Mouse (Mus musculus) thymus, postnatal 25 days (tissue): ENCODE data around the gene Ppil1.
"Not testable (repeated sequence)": the region's sequence is repeated elsewhere in the genome, so short reads cannot be mapped to it uniquely, and the experiment has no call there.

Experiments used
- DNase-seq: peaks from one replicate; pipeline ENCODE4 v3.0.0; 2022

The Ppil1 gene

DNA sequence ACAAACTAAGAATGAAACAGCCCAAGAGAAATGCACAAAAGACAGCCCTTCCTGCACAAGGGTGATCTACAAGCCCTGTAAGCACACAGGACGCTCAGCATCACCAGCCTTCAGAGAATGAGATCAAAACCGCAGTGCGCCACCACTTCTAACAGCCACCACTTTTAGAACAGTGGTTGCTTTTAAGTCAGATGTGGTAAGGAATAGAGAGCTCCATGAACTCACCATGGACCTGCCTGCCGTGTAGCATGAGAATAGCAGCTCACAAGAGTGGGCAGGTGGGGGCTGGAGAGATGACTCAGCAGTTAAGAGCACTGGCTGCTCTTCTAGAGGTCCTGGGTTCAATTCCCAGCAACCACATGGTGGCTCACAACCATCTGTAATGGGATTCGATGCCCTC, 16.4 kb upstream of the Ppil1 start:
- peak; percentile 86 for DNase-seq

- no peak for DNase-seq
Observed at GRCm38 (mm10) chr17:29273889-29274288, 9.9 kb upstream of the Ppil1 start.

GRCm38 (mm10) chr17:29273156-29273555, 9.2 kb upstream of the Ppil1 start:
- DNase-seq, result no peak

GRCm38 (mm10) chr17:29270148-29270698, 6.2 kb upstream of the Ppil1 start:
- DNase-seq, result no peak

DNA sequence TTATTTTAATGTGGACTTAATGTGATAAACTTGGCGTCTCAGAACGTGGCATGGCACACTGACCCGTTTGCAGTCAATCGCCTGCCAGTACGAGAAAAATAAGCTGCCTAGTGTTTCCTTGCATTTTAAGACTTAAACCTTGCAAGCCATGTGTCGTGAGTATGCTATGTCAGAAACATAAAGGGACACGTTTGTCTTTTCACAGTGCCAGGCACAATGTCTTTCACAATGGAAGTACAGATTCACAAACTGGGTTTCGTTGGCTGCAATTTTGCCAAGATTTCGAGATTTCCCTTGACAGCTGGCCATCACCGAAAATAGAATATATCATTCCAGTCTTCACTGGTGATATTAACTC, 5.3 kb upstream of the Ppil1 start:
- DNase-seq, result no peak

GRCm38 (mm10) chr17:29268682-29269348, 4.8 kb upstream of the Ppil1 start, which contains the start of gene BC004004:
Gene BC004004 (plus strand): TSS chr17:29268788.
- peak; percentile 94 for DNase-seq

DNA sequence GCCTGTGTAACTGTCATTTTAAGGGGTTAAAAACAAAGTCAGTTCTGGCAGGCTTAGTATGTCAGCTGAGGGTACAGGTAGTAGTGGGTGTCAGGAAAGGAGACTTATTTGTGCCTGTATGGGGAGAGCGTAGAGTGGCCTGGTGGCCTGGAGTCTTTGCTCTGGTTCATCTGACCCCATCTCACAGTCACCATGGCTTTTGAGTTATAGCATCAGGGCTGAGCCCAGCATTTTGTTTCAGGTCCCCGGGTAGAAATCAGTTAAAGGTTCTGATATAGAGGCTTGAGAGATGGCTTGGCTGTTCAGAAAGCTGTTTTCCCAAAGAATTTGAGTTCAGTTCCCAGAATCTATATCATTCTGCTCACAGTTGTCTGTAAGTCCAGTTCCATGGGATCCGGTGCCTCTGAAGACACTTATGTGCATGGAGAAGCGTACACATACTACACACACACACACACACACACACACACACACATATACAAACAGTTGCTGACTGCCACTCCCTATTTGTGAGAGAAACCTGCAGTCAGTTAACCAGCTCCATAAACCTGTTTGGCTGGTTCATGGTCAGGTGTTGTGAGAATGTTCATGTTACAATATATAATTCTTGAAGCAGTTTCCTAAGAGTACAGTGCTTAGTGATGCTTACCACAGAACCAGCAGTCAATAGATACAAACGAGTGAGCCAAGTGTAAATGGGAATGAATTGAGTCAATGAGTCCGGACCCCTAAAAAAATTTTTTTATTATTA, 4.1 kb upstream of the Ppil1 start:
- no peak for DNase-seq

DNA sequence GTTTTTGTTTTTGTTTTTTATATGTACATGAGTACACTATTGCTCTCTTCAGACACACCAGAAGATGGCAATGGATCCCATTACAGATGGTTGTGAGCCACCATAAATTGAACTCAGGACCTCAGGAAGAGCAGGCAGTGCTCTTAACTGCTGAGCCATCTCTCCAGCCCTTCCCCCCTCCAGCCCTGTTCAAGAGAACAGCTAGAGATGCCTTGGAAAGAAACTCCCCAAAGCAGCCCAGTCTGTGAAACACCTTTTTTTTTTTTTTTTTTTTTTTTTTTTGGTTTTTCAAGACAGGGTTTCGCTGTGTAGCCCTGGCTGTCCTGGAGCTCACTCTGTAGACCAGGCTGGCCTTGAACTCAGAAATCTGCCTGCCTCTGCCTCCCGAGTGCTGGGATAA, 3.1 kb upstream of the Ppil1 start:
- not testable (repeated sequence) for DNase-seq

GRCm38 (mm10) chr17:29264760-29265159, 774 bp upstream of the Ppil1 start:
- no peak for DNase-seq

- DNase-seq, result no peak
Observed at GRCm38 (mm10) chr17:29263417-29263816, 569 bp downstream of the Ppil1 start.

DNA sequence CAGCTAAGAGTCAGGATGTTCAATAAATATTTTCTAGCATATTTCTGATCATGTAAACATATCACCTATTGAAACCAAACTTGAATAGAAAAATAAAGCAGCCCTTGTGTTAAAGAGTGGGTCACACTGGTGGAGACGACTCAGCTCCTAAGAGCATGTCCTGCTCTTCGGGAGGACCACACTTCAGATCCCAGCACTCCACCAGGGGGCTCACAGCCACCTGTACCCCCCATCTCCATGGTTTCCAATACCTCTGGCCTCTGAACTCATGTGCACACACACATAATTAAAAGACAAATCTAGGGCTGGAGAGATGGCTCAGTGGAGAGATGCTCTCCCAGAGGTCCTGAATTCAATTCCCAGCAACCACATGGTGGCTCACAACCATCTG, 1.7 kb downstream of the Ppil1 start:
- DNase-seq, result no peak

DNA sequence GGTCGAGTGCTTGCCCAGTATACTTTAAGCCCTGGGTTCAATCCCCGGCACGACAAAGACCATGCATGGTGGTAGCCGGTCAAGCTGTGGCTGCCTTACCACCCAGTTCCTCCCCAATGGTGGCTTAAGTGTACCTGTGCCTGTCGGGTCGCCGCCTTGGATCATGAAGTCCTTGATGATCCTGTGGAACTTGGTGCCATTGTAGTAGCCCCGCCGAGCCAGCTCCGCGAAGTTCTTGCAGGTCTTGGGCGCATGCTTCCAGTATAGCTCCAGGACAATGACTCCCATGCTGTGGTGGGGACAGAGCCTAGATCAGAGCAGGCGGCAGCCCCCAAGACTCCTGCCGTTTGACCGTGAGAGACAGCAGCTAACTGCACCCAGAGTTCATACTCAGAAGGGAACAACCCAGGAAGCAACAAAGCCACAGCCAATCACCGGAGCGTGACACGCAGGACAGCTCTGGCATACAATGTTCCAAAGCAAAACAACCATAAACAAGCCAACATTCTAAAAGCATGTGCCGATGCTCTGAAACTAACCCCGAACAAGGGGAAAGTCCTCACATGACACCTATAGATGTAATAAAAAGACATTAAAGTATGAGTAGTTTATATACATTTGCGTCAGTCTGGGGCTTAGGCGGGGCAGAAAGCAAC, 2.3 kb downstream of the Ppil1 start:
- no peak for DNase-seq

- no peak for DNase-seq
Observed at GRCm38 (mm10) chr17:29260501-29260900, 3.5 kb downstream of the Ppil1 start.

GRCm38 (mm10) chr17:29259489-29259888, 4.5 kb downstream of the Ppil1 start:
- DNase-seq, result peak; percentile 83

GRCm38 (mm10) chr17:29258921-29259320, 5.1 kb downstream of the Ppil1 start:
- no peak for DNase-seq

DNA sequence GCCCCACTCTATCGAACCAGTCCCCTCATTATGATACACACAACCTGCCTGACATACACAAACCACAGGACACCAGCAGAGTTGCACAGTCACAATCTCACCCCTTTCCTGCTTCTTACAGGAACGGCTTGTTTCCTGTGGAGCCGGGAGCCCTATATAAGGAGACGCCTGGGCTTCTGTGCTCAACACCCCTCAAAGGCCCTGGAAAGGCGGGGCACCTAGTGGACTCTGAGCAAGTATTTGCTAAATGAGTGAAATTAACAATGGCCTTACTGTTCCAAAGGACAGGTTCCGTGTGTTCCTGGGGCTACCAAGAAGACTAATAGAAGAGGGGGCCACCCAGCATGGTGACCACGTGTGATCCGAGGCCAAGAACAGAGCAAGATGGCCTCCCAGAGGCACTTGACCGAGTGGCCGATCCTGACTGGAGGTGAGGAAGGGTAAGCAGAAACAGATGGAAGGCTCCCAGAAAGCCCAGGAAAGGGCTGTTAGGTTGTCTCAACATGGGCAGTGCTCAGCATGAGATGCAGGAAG, 5.9 kb downstream of the Ppil1 start:
- no peak for DNase-seq

DNA sequence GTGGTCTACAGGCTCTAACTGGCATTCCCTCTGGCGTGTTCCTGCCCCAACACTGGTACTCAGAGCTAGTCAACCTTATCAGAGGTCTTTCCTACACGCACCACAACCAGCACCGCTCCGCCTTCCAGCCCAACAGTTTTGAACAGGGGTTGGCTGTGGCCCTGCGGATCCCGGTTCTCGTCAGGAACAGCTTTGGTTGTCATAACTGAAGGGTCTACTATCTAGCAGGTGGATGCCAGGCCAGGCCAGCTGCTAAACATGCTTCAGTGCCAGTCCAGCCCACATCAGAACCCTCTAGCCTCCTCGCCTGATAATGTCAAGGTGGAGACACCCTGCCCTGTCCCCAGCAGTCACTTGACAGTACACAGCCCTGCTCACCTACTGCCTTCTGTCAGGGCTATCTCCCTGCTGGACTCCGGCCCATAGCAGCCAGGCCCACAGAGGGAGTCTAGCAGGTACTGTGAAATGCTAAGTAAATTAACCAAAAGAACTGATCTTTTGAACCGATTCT, 6.9 kb downstream of the Ppil1 start:
- no peak for DNase-seq

DNA sequence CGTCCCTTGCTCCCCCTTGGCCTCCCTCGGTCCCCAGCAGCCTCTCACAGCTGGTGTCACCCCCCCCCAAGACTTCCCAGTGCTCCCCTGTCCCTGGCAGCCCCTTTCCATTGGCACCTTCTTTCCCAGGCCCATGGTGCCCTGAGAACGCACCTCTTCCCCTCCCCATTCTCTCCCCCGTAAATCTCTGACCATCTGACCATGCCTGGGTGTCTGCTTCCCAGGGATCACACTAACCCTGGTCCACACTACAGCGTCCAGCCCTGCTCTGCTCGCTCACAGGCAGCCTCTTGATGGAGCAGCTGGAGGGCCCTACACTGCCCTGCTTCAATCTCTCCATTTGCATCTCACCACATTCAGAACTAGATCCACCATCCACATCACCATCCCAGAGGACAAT, 7.5 kb downstream of the Ppil1 start:
- no peak for DNase-seq

GRCm38 (mm10) chr17:29254784-29255183, 9.2 kb downstream of the Ppil1 start:
- not testable (repeated sequence) for DNase-seq

GRCm38 (mm10) chr17:29253684-29254083, 10.3 kb downstream of the Ppil1 start:
- no peak for DNase-seq

DNA sequence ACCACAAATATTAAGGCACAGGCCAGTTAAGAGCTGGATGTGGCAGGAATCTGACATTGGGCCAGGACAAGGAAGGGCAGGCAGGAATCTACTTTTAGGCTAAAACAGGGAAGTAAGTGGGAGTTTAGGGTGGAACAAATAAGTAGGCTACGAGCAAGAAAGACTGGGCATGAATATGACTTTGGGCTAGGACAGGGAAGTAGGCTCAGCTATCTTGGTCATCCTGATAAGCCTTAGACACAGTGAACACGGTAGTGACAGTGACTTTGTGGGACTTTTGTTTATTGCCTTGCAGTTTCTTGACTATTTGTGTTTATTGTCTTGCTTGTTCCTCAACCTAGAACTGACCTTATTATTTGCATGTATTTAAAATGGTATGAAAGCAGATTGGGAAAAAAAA, 10.8 kb downstream of the Ppil1 start:
- DNase-seq, result no peak

GRCm38 (mm10) chr17:29251608-29252390, 12.2 kb downstream of the Ppil1 start:
- no peak for DNase-seq
